Mouse (Mus musculus) cortical plate, adult 2 months (tissue): ENCODE results near the gene Itih5. TPM values are rescaled to one million over a fixed set of nuclear protein-coding genes. Genes with fewer than 3 reads are reported as not detected.
A peak's percentile ranks its signal among the peaks of the same experiment; 100 is the strongest.

ENCODE experiments used
- H3K27ac ChIP-seq: fragments of 200-500 bp; 2 replicates; pipeline ENCODE4 v1.5.1; 2012; ENCODE audit warnings: low read length, control low read depth, inconsistent platforms; ENCODE audit not compliant: insufficient read depth
- H3K4me1 ChIP-seq: fragments of 200-500 bp; 2 replicates; pipeline ENCODE4 v1.6.1; 2011; ENCODE audit warnings: low read length; ENCODE audit not compliant: control insufficient read depth, insufficient read depth
- H3K4me3 ChIP-seq: fragments of 200-500 bp; 2 replicates; pipeline ENCODE4 v1.5.1; 2011; ENCODE audit warnings: mild to moderate bottlenecking, low read length, control low read depth; ENCODE audit not compliant: insufficient read depth
- CTCF ChIP-seq: fragments of 200-500 bp; IDR thresholded peaks from 2 replicates; pipeline ENCODE4 v1.5.1; 2011; ENCODE audit warnings: mild to moderate bottlenecking, control low read depth, low read length; ENCODE audit not compliant: insufficient read depth; ENCODE audit errors: extremely low read depth
- POLR2A ChIP-seq: fragments of 200-500 bp; IDR thresholded peaks from 2 replicates; pipeline ENCODE4 v1.6.1; 2011; ENCODE audit warnings: mild to moderate bottlenecking, low read length, control low read depth; ENCODE audit not compliant: insufficient read depth; ENCODE audit errors: extremely low read depth
- polyA plus RNA-seq: library from polyadenylated mRNA; depleted of rRNA; stranded (reverse); fragments of >200 nt; gene quantifications from 2 replicates; pipeline ENCODE4 v1.2.3, GENCODE M21; 2012

Itih5 gene
- polyA plus RNA-seq, 1 experiment = 12.4 TPM

DNA sequence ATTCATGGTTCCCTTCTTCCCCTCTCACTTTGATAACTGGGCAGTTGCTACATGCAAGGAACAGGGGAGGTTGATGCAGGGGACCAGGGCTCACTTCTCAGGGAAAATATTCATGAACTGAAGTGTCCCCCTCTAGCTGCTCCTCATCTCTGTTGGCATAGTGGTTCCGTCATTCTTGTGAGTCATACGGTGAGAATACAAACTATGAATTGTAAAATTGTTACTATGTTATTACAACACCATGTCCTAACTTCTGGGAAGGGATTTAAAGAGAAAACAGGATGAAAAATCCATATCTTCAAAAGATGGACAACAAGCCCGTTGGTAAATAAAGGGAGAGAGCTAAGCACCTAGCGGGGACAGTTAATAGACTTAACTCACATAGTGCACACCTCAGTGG lies 22.1 kb upstream of the Itih5 start, which contains the start of gene Itih2:
Gene Itih2, minus strand, starts transcription at position 101 of the 400 bp plus-strand sequence.
- Histone ChIP-seq H3K4me1 (no peaks in the 10 kb centered on the region; the same call in 1 of the 2 replicates), H3K4me3 (no peak within 1 kb of the TSS), H3K27ac (no peak within 1 kb of the TSS)
- TF ChIP-seq POLR2A = no peak
- TF ChIP-seq CTCF = no peak

- H3K4me3 ChIP-seq = no peak overlapping the region
- no peak for TF ChIP-seq CTCF
- TF ChIP-seq POLR2A = no peak
- no peak overlapping the region for H3K27ac ChIP-seq
- H3K4me1 ChIP-seq = no peaks in the 10 kb centered on the region; the same call in 1 of the 2 replicates
These were observed 21.2 kb upstream of the Itih5 start for GRCm38 (mm10) chr2:10132128-10132527.

DNA sequence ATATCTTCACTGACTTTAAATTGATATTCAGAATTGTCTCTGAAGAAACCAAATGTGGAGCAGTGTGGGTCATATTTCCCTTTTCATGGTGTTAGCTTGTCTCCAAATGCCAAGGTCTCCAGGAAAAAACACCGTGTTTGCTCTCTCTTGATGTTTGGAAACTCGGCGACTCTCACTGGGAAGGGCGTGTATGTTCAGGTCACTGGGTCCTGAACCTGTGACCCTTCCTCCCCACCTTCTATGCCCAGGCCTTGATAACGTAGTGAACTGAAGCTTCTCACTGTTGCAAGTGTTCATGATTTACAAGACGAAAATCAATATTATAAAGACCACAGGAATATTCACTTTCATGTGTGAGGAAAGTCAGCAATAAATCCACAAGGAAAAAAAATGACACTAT lies 19.4 kb upstream of the Itih5 start:
- H3K4me1 ChIP-seq = no peaks in the 10 kb centered on the region; the same call in 1 of the 2 replicates
- no peak for TF ChIP-seq CTCF
- no peak for TF ChIP-seq POLR2A
- H3K4me3 ChIP-seq = no peak overlapping the region
- no peak overlapping the region for H3K27ac ChIP-seq

DNA sequence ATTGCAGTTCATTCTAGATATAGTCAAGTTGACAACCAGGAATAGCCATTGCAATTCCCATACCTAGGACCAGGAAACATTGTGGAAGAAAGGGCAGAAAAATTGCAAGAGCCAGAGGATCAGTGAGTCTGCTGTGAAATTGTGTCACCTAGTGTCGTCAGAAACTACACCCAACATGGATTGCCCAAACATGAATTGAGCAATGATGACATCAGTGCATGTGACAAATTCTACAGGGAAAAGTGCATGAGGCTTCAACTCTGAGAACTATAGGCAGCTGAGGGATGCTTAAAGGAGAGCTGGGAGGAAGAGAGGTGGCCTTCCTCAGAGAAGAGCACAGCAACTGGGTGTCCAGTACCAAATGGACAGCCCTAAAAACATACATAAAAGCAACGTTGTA lies 16.1 kb upstream of the Itih5 start:
- Histone ChIP-seq H3K4me3 (no peak overlapping the region), H3K27ac (no peak overlapping the region), H3K4me1 (no peaks in the 10 kb centered on the region)
- TF ChIP-seq POLR2A (no peak), CTCF (no peak)

GRCm38 (mm10) chr2:10140456-10140855 lies 12.9 kb upstream of the Itih5 start:
- Histone ChIP-seq H3K4me1 (no peaks in the 10 kb centered on the region), H3K27ac (no peak overlapping the region), H3K4me3 (no peak overlapping the region)
- TF ChIP-seq CTCF = no peak
- no peak for TF ChIP-seq POLR2A

GRCm38 (mm10) chr2:10142472-10143454 lies 10.6 kb upstream of the Itih5 start:
- Histone ChIP-seq H3K4me3 (no peak overlapping the region), H3K4me1 (no peaks in the 10 kb centered on the region), H3K27ac (no peak overlapping the region)
- TF ChIP-seq POLR2A (no peak), CTCF (peak; percentile 74)

GRCm38 (mm10) chr2:10145514-10145913 lies 7.9 kb upstream of the Itih5 start:
- Histone ChIP-seq H3K4me1 (no peaks in the 10 kb centered on the region), H3K4me3 (no peak overlapping the region), H3K27ac (no peak overlapping the region)
- no peak for TF ChIP-seq CTCF
- TF ChIP-seq POLR2A = no peak

DNA sequence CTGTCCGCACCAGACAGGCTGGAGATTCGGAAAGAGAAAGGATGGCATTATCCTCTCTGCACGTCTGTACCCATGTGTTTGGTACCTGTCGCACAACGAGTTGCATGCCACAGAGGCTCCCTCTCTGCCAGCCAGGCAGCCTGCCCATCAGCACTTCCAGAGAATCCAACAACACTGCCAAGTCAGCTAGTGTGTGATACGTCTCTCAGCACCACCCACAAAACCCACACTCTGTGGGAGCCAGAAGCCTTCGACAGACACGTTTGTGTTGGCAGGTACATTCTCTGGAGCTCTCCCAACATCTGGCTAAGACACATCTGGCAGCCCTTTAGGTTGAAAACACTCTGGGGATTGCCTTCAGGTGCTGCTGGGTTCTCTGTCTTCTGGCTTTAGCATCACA lies 6.2 kb upstream of the Itih5 start:
- Histone ChIP-seq H3K4me1 (no peaks in the 10 kb centered on the region), H3K4me3 (no peak overlapping the region), H3K27ac (no peak overlapping the region)
- TF ChIP-seq POLR2A (no peak), CTCF (no peak)

GRCm38 (mm10) chr2:10152590-10152989 lies 781 bp upstream of the Itih5 start:
- TF ChIP-seq POLR2A = no peak
- TF ChIP-seq CTCF = no peak
- Histone ChIP-seq H3K4me3 (no peak overlapping the region), H3K27ac (no peak overlapping the region), H3K4me1 (no peaks in the 10 kb centered on the region; the same call in 1 of the 2 replicates)

DNA sequence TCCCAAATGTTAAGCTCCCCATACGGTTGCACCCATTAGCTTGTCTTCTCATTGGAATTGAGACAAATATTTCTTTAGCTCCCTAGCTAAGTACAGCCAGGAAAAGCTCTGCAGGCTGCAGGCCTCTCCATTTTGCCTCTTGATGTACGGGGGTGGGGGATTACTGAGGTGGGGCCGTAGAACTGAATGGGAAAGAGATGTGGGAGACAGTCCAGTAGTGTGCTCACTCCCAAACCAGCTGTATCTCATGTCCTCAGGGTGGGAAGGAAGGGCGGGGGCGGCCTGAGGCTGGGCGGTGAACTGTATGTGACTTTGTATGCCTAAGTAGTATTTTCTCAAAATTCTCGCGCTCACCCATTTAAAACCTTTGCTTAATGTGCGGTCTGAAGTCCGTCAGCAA lies 3.8 kb downstream of the Itih5 start:
- Histone ChIP-seq H3K4me1 (no peaks in the 10 kb centered on the region; the same call in 1 of the 2 replicates), H3K27ac (no peak overlapping the region), H3K4me3 (no peak overlapping the region)
- TF ChIP-seq CTCF = no peak
- no peak for TF ChIP-seq POLR2A
